Mouse (Mus musculus) erythroblast, embryonic 14.5 days (primary cell): ENCODE data around the gene Itsn1. TPM values are rescaled to one million over a fixed set of nuclear protein-coding genes. Genes with fewer than 3 reads are reported as not detected.

Experiments used
- H3K27me3 ChIP-seq: 2 replicates; pipeline ENCODE4 v1.6.1; 2012; ENCODE audit warnings: inconsistent platforms; ENCODE audit not compliant: control insufficient read depth
- H3K36me3 ChIP-seq: 2 replicates; pipeline ENCODE4 v1.6.1; 2012; ENCODE audit warnings: mild to moderate bottlenecking, inconsistent platforms; ENCODE audit not compliant: control insufficient read depth
- H3K4me1 ChIP-seq: 2 replicates; pipeline ENCODE4 v1.6.1; 2012; ENCODE audit warnings: inconsistent platforms; ENCODE audit not compliant: control insufficient read depth
- H3K4me3 ChIP-seq: replicated peaks from 2 replicates; pipeline ENCODE3; 2012; ENCODE audit warnings: moderate library complexity, mild to moderate bottlenecking, inconsistent platforms
- H3K9me3 ChIP-seq: 2 replicates; pipeline ENCODE4 v1.6.1; 2012; ENCODE audit warnings: low read length, inconsistent platforms, mixed read lengths; ENCODE audit not compliant: control insufficient read depth
- GATA1 ChIP-seq: IDR thresholded peaks from 2 replicates; pipeline ENCODE4 v1.6.1; 2012; ENCODE audit warnings: low read length, inconsistent platforms, mixed read lengths
- TAL1 ChIP-seq: IDR thresholded peaks from 3 replicates; pipeline ENCODE4 v1.6.1; 2012; ENCODE audit warnings: low read length, inconsistent platforms, mixed read lengths
- polyA plus RNA-seq: library from polyadenylated mRNA; stranded (reverse); fragments of >175 nt; gene quantifications from 2 replicates; pipeline ENCODE4 v1.2.3, GENCODE M21; 2012

The Itsn1 gene
- polyA plus RNA-seq, 1 experiment = 31.5 TPM

GRCm38 (mm10) chr16:91922939-91923338, 193.9 kb downstream of the Itsn1 start:
- no peak for TF ChIP-seq GATA1
- no peak for TF ChIP-seq TAL1
- H3K4me3 ChIP-seq = no peak overlapping the region
- H3K9me3 ChIP-seq = no peaks in the 10 kb centered on the region
- H3K4me1 ChIP-seq = peaks cover 15% of the 10 kb centered on the region
- no peaks in the 10 kb centered on the region for H3K27me3 ChIP-seq
- H3K36me3 ChIP-seq = peaks cover 58% of the 10 kb centered on the region

GRCm38 (mm10) chr16:91924426-91924825, 195.3 kb downstream of the Itsn1 start:
- H3K4me3 ChIP-seq = no peak overlapping the region
- peaks cover 73% of the 10 kb centered on the region for H3K36me3 ChIP-seq
- no peak for TF ChIP-seq GATA1
- TF ChIP-seq TAL1 = no peak
- no peaks in the 10 kb centered on the region for H3K9me3 ChIP-seq
- no peaks in the 10 kb centered on the region for H3K27me3 ChIP-seq
- H3K4me1 ChIP-seq = peaks cover 11% of the 10 kb centered on the region

- H3K27me3 ChIP-seq = no peaks in the 10 kb centered on the region
- H3K4me1 ChIP-seq = peaks cover 28% of the 10 kb centered on the region
- TF ChIP-seq GATA1 = no peak
- no peak for TF ChIP-seq TAL1
- no peaks in the 10 kb centered on the region for H3K9me3 ChIP-seq
- peaks cover 71% of the 10 kb centered on the region for H3K36me3 ChIP-seq
- H3K4me3 ChIP-seq = no peak overlapping the region
These were observed 199.0 kb downstream of the Itsn1 start for GRCm38 (mm10) chr16:91927911-91928630.

- Histone ChIP-seq H3K4me3 (peak overlapping the region; percentile 100), H3K27me3 (no peaks in the 10 kb centered on the region), H3K36me3 (peaks cover 38% of the 10 kb centered on the region), H3K4me1 (peaks cover 36% of the 10 kb centered on the region), H3K9me3 (no peaks in the 10 kb centered on the region)
- TF ChIP-seq GATA1 (no peak), TAL1 (no peak)
These were observed 202.3 kb downstream of the Itsn1 start for GRCm38 (mm10) chr16:91931078-91932013.

GRCm38 (mm10) chr16:91932082-91932690, 203.1 kb downstream of the Itsn1 start:
- TF ChIP-seq TAL1 (no peak), GATA1 (no peak)
- peaks cover 36% of the 10 kb centered on the region for H3K4me1 ChIP-seq
- peaks cover 30% of the 10 kb centered on the region for H3K36me3 ChIP-seq
- no peaks in the 10 kb centered on the region for H3K9me3 ChIP-seq
- H3K4me3 ChIP-seq = peak overlapping the region; percentile 100
- peaks cover under 1% of the 10 kb centered on the region; the same call in 1 of the 2 replicates for H3K27me3 ChIP-seq

- Histone ChIP-seq H3K4me3 (no peak overlapping the region), H3K27me3 (peaks cover 3% of the 10 kb centered on the region; the same call in 1 of the 2 replicates), H3K4me1 (peaks cover 36% of the 10 kb centered on the region)
These were observed 203.9 kb downstream of the Itsn1 start for GRCm38 (mm10) chr16:91932843-91933518.

GRCm38 (mm10) chr16:91935108-91935507, 206.0 kb downstream of the Itsn1 start:
- H3K4me3 ChIP-seq = no peak overlapping the region
- TF ChIP-seq GATA1 = no peak
- TF ChIP-seq TAL1 = no peak
- H3K4me1 ChIP-seq = peaks cover 29% of the 10 kb centered on the region
- H3K27me3 ChIP-seq = peaks cover 3% of the 10 kb centered on the region; the same call in 1 of the 2 replicates
- peaks cover under 1% of the 10 kb centered on the region for H3K36me3 ChIP-seq
- no peaks in the 10 kb centered on the region for H3K9me3 ChIP-seq

More at GRCm38 (mm10) chr16:91932843-91933518, 203.9 kb downstream of the Itsn1 start:
- H3K9me3 ChIP-seq = no peaks in the 10 kb centered on the region
- peaks cover 22% of the 10 kb centered on the region for H3K36me3 ChIP-seq
- TF ChIP-seq TAL1 = no peak
- TF ChIP-seq GATA1 = no peak

- Histone ChIP-seq H3K36me3 (no peaks in the 10 kb centered on the region), H3K9me3 (no peaks in the 10 kb centered on the region), H3K4me1 (peaks cover 23% of the 10 kb centered on the region), H3K4me3 (no peak overlapping the region), H3K27me3 (peaks cover 3% of the 10 kb centered on the region; the same call in 1 of the 2 replicates)
- TF ChIP-seq TAL1 (no peak), GATA1 (no peak)
These were observed 206.6 kb downstream of the Itsn1 start for GRCm38 (mm10) chr16:91935726-91936125.
